Mouse (Mus musculus) MEL (cell line): ENCODE results near the gene Gm10024. TPM values are rescaled to one million over a fixed set of nuclear protein-coding genes. Genes with fewer than 3 reads are reported as not detected.
"Not testable (repeated sequence)": the region's sequence is repeated elsewhere in the genome, so short reads cannot be mapped to it uniquely, and the experiment has no call there.

Source experiments
- DNase-seq: peaks from one replicate; pipeline ENCODE4 v3.0.0; 2011; ENCODE audit warnings: low read depth, low spot score
- H3K27ac ChIP-seq: 2 replicates; pipeline ENCODE4 v1.5.1; 2012; ENCODE audit warnings: low read depth, mild to moderate bottlenecking, control low read depth, low read length, moderate library complexity; ENCODE audit not compliant: control insufficient read depth
- H3K27me3 ChIP-seq, 2 experiments: fragments of 150-350 bp in 1 of 2; sonication (generic) in 1 of 2; 2 replicates each; pipeline ENCODE4 v1.6.1; 2012; ENCODE audit warnings: low read length in 2 of 2, mild to moderate bottlenecking in 2 of 2, improper control_type of control experiment in 1 of 2, moderate library complexity in 1 of 2; ENCODE audit not compliant: insufficient read depth in 2 of 2, control insufficient read depth in 1 of 2
- H3K36me3 ChIP-seq, 2 experiments: 2 replicates each; pipeline ENCODE4 v1.6.1; 2012 to 2014; ENCODE audit warnings: low read length in 2 of 2, improper control_type of control experiment in 1 of 2, inconsistent platforms in 1 of 2, mild to moderate bottlenecking in 1 of 2; ENCODE audit not compliant: insufficient read depth in 2 of 2, control insufficient read depth in 1 of 2
- H3K4me1 ChIP-seq, 2 experiments: fragments of 150-350 bp in 1 of 2; sonication (generic) in 1 of 2; 2 replicates each; pipeline ENCODE4 v1.6.1; 2012; ENCODE audit warnings: low read length in 2 of 2, improper control_type of control experiment in 1 of 2, mild to moderate bottlenecking in 1 of 2; ENCODE audit not compliant: insufficient read depth in 2 of 2, control insufficient read depth in 1 of 2
- H3K4me3 ChIP-seq, 2 experiments: fragments of 150-350 bp in 1 of 2; sonication (generic) in 1 of 2; 2 replicates each; pipeline ENCODE4 v1.5.1; 2012; ENCODE audit warnings: low read depth in 2 of 2, low read length in 2 of 2, mild to moderate bottlenecking in 2 of 2, moderate library complexity in 2 of 2, control low read depth in 1 of 2, improper control_type of control experiment in 1 of 2; ENCODE audit not compliant: control insufficient read depth in 1 of 2, insufficient read depth in 1 of 2
- H3K79me2 ChIP-seq: 2 replicates; pipeline ENCODE4 v1.6.1; 2012; ENCODE audit warnings: mild to moderate bottlenecking, low read length, moderate library complexity; ENCODE audit not compliant: control insufficient read depth, poor library complexity, insufficient read depth
- H3K9ac ChIP-seq: 2 replicates; pipeline ENCODE4 v1.6.1; 2012; ENCODE audit warnings: low read depth, mild to moderate bottlenecking, control low read depth, low read length, moderate library complexity; ENCODE audit not compliant: control insufficient read depth, poor library complexity, severe bottlenecking
- H3K9me3 ChIP-seq: fragments of 150-350 bp; sonication (generic); replicated peaks from 2 replicates; pipeline ENCODE4 v1.6.1; 2012; ENCODE audit warnings: mild to moderate bottlenecking, low read length, improper control_type of control experiment, moderate library complexity; ENCODE audit not compliant: insufficient read depth
- BHLHE40 ChIP-seq: IDR thresholded peaks from 2 replicates; pipeline ENCODE4 v1.6.1; 2012; ENCODE audit warnings: low read depth, mild to moderate bottlenecking, inconsistent platforms, low read length, improper control_type of control experiment, borderline replicate concordance
- CTCF ChIP-seq, 3 experiments: IDR thresholded peaks in 2 of 3; conservative IDR thresholded peaks in 1 of 3; 2 replicates each; pipeline ENCODE4 v1.5.1; 2011 to 2012; ENCODE audit warnings: low read length in 3 of 3, low read depth in 2 of 3, mild to moderate bottlenecking in 2 of 3, improper control_type of control experiment in 1 of 3, inconsistent platforms in 1 of 3, mixed read lengths in 1 of 3, moderate library complexity in 1 of 3; ENCODE audit not compliant: control insufficient read depth in 1 of 3, insufficient read depth in 1 of 3, poor library complexity in 1 of 3, severe bottlenecking in 1 of 3
- GABPA ChIP-seq: IDR thresholded peaks from 2 replicates; pipeline ENCODE4 v1.6.1; 2012; ENCODE audit warnings: low read depth, mild to moderate bottlenecking, inconsistent platforms, low read length, improper control_type of control experiment, moderate library complexity
- MAZ ChIP-seq: IDR thresholded peaks from 2 replicates; pipeline ENCODE4 v1.6.1; 2012; ENCODE audit warnings: low read depth, mild to moderate bottlenecking, inconsistent platforms, low read length, improper control_type of control experiment
- RAD21 ChIP-seq: IDR thresholded peaks from 2 replicates; pipeline ENCODE4 v1.6.1; 2011; ENCODE audit warnings: mild to moderate bottlenecking, low read depth, low read length, improper control_type of control experiment
- SMC3 ChIP-seq: IDR thresholded peaks from 2 replicates; pipeline ENCODE4 v1.6.1; 2011; ENCODE audit warnings: low read depth, low read length, improper control_type of control experiment
- TBP ChIP-seq: IDR thresholded peaks from 2 replicates; pipeline ENCODE4 v1.8.0; 2011; ENCODE audit warnings: low read depth, low read length, improper control_type of control experiment
- USF2 ChIP-seq, 2 experiments: IDR thresholded peaks; 2 replicates each; pipeline ENCODE4 v1.6.1; 2011 to 2012; ENCODE audit warnings: improper control_type of control experiment in 2 of 2, low read length in 2 of 2, borderline replicate concordance in 1 of 2, inconsistent platforms in 1 of 2, low read depth in 1 of 2, mild to moderate bottlenecking in 1 of 2; ENCODE audit not compliant: insufficient read depth in 1 of 2
- polyA plus RNA-seq, 2 experiments: library from polyadenylated mRNA; stranded (reverse) in 1 of 2; unstranded in 1 of 2; fragments of >175 nt in 1 of 2; fragments of >200 nt in 1 of 2; gene quantifications; 2 replicates each; pipeline versions ENCODE4 v1.2.1 to v1.2.4; 2012; ENCODE audit warnings: low replicate concordance in 2 of 2, low read depth in 1 of 2; ENCODE audit not compliant: insufficient read length in 2 of 2, insufficient read depth in 1 of 2, missing spikeins in 1 of 2
- total RNA-seq: library from RNA; depleted of rRNA; stranded (reverse); fragments of 300-350 nt; gene quantifications from 2 replicates; pipeline ENCODE4 v1.2.3, GENCODE M21; 2012

Gm10024 gene
- total and polyA plus RNA-seq, 3 experiments = not detected

- H3K27ac ChIP-seq = no peak within 1 kb of the TSS
- no peak within 1 kb of the TSS for H3K4me3 ChIP-seq
- no peaks in the 10 kb centered on the region for H3K4me1 ChIP-seq
- TF ChIP-seq MAZ (no peak), GABPA (no peak), CTCF (IDR thresholded peaks at IDR 0.05 in 2 of 3, conservative IDR thresholded peaks at IDR 0.05 in 1 of 3; ENCODE audit: control insufficient read depth in 1 of 3, insufficient read depth in 1 of 3, low read depth in 2 of 3, low read length in 3 of 3, poor library complexity in 1 of 3, severe bottlenecking in 1 of 3) (no peak)
- TF ChIP-seq, all 39 proteins: peak for 0
- Histone ChIP-seq H3K9ac (no peak within 1 kb of the TSS), H3K79me2 (no peaks in the 10 kb centered on the region), H3K9me3 (no peaks in the 10 kb centered on the region), H3K36me3 (no peaks in the 10 kb centered on the region), H3K27me3 (peaks cover 14 to 18% of the 10 kb centered on the region in 2 experiments)
- no peak for DNase-seq
Measured at GRCm38 (mm10) chr10:77685895-77686664, 25.2 kb upstream of the Gm10024 start, which contains the start of gene Tspear. TSS of gene Tspear (plus strand) at chr10:77686569.

- Histone ChIP-seq H3K79me2 (no peaks in the 10 kb centered on the region), H3K4me1 (no peaks in the 10 kb centered on the region), H3K27ac (no peak overlapping the region), H3K27me3 (peaks cover 13 to 23% of the 10 kb centered on the region in 2 experiments), H3K9me3 (no peaks in the 10 kb centered on the region), H3K9ac (no peak overlapping the region), H3K36me3 (no peaks in the 10 kb centered on the region), H3K4me3 (no peak overlapping the region)
- no peak for DNase-seq
- no peak for TF ChIP-seq BHLHE40
- TF ChIP-seq SMC3 = no peak
- TF ChIP-seq TBP = no peak
- TF ChIP-seq USF2 (IDR thresholded peaks at IDR 0.05; ENCODE audit: borderline replicate concordance in 1 of 2, insufficient read depth in 1 of 2, low read depth in 1 of 2, low read length in 2 of 2) = no peak
- no peak for TF ChIP-seq RAD21
Measured at GRCm38 (mm10) chr10:77687021-77687420, 24.2 kb upstream of the Gm10024 start.

DNA sequence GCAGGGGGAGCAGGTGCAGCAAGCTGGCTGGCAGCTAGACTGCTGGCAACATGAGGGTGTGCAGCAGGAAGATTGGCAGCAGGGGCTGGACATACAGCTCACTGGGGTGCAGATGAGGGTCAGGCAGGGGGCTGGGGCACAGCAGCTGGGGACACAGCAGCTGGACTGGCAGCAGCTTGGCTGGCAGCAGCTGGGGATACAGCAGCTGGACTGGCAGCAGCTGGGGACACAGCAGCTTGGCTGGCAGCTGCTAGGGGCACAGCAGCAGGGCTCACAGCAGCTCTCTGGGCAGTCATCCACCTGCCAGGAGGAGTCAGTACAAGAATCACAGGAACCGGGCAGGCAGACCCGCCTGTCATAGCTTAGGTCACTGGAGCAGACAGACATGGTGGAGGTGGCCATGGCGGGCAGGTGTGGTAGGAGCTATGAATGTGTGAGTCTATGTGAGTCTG lies 20.9 kb upstream of the Gm10024 start, which contains the start of gene Gm19402:
Gm19402 (minus strand) TSS at position 402 of the 452 bp plus-strand sequence.
- not testable (repeated sequence) for H3K9ac ChIP-seq, H3K9me3 ChIP-seq, H3K4me3 ChIP-seq, H3K36me3 ChIP-seq, H3K27ac ChIP-seq, H3K4me1 ChIP-seq, DNase-seq, H3K79me2 ChIP-seq
- H3K27me3 ChIP-seq = peaks cover 8 to 14% of the 10 kb centered on the region in 2 experiments
